Mouse (Mus musculus) liver, embryonic 14.5 days (tissue): ENCODE data around the gene Lhx2. TPM values are rescaled to one million over a fixed set of nuclear protein-coding genes. Genes with fewer than 3 reads are reported as not detected.

Experiments
- ATAC-seq: fragments of 200-750 bp; cut with Nextera tagmentation; 2 replicates; pipeline ENCODE4 v1.8.0; 2017; ENCODE audit warnings: moderate number of reproducible peaks, mild to moderate bottlenecking, moderate library complexity; ENCODE audit not compliant: insufficient read depth
- DNase-seq, 3 experiments: peaks; one replicate each; pipeline ENCODE4 v3.0.0-alpha.2; 2012 to 2013; ENCODE audit warnings: low read depth in 3 of 3, low spot score in 3 of 3
- H3K27ac ChIP-seq: fragments of 300-500 bp; sonication (generic); 2 replicates; pipeline ENCODE4 v1.5.1; 2014; ENCODE audit warnings: moderate library complexity, mild to moderate bottlenecking, control low read depth, inconsistent platforms
- H3K27me3 ChIP-seq: fragments of 300-500 bp; sonication (generic); 2 replicates; pipeline ENCODE4 v1.6.1; 2014; ENCODE audit warnings: mild to moderate bottlenecking, low read length, moderate library complexity; ENCODE audit not compliant: control insufficient read depth, insufficient read depth
- H3K36me3 ChIP-seq: fragments of 300-500 bp; sonication (generic); replicated peaks from 2 replicates; pipeline ENCODE4 v1.6.1; 2014; ENCODE audit warnings: low read depth; ENCODE audit not compliant: control insufficient read depth, insufficient read depth
- H3K4me1 ChIP-seq, 2 experiments: fragments of 200-500 bp in 1 of 2; fragments of 300-500 bp in 1 of 2; sonication (generic) in 1 of 2; replicated peaks; 2 replicates each; pipeline ENCODE4 v1.6.1; 2012 to 2014; ENCODE audit warnings: antibody characterized with exemption in 1 of 2, inconsistent platforms in 1 of 2, low read length in 1 of 2; ENCODE audit not compliant: control insufficient read depth in 2 of 2, insufficient read depth in 2 of 2
- H3K4me2 ChIP-seq: fragments of 300-500 bp; sonication (generic); 2 replicates; pipeline ENCODE4 v1.6.1; 2014; ENCODE audit warnings: low read depth, mild to moderate bottlenecking, control low read depth, moderate library complexity
- H3K4me3 ChIP-seq, 2 experiments: fragments of 200-500 bp in 1 of 2; fragments of 300-500 bp in 1 of 2; sonication (generic) in 1 of 2; 2 replicates each; pipeline ENCODE4 v1.5.1; 2012 to 2014; ENCODE audit warnings: low read depth in 2 of 2, low read length in 2 of 2, mild to moderate bottlenecking in 2 of 2, control low read depth in 1 of 2, inconsistent platforms in 1 of 2, moderate library complexity in 1 of 2; ENCODE audit not compliant: insufficient read depth in 1 of 2
- H3K9ac ChIP-seq: fragments of 300-500 bp; sonication (generic); replicated peaks from 2 replicates; pipeline ENCODE4 v1.6.1; 2014; ENCODE audit warnings: mild to moderate bottlenecking, control low read depth, moderate library complexity
- H3K9me3 ChIP-seq: fragments of 300-500 bp; sonication (generic); 2 replicates; pipeline ENCODE4 v1.6.1; 2016; ENCODE audit warnings: low read length, mixed read lengths; ENCODE audit not compliant: control insufficient read depth
- CTCF ChIP-seq: IDR thresholded peaks from 2 replicates; pipeline ENCODE4 v1.5.1; 2016; ENCODE audit warnings: antibody characterized with exemption, low read depth, control low read depth
- EP300 ChIP-seq: IDR thresholded peaks from 2 replicates; pipeline ENCODE4 v1.6.1; 2016; ENCODE audit warnings: antibody characterized with exemption, low read depth
- WGBS: fragments of 180-500 bp; shearing (Covaris S2); extraction: QIAGEN DNeasy Blood & Tissue Kit; methylation state at CpG from one replicate; pipeline ENCODE4 v1.1.7; 2014; ENCODE audit not compliant: insufficient replicate concordance; 5-methylcytosine and 5-hydroxymethylcytosine counted together
- polyA plus RNA-seq, 2 experiments: library from polyadenylated mRNA; depleted of rRNA in 1 of 2; stranded (reverse) in 1 of 2; unstranded in 1 of 2; fragments of >200 nt; fragmentation: Nextera tagmentation in 1 of 2; extraction: Ambion mirVana in 1 of 2; gene quantifications; 2 replicates each; pipeline versions ENCODE4 v1.2.1 to v1.2.3; 2012 to 2014

The Lhx2 gene
- polyA plus RNA-seq, 2 experiments, result 1.4 to 3.0 TPM

DNA sequence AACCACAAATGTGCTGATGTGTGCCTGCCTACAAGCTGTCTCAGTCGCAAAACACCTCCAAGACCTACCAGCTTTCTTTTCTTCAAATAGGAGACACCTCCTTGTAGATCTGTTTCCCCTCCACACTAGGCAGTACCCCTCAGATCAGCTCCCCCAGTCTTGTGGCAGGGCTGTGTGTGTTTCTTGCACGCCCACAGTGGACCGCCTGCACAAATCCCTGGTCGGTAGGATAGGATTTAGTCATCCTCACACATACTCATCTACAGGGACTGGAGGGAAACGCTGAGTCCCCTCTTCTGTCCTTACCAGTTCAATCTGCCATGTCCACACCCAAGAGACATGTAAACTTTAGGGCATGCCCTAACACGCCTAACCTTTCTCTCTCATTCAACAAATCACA is 71.1 kb downstream of the Lhx2 start:
- Histone ChIP-seq H3K9me3 (no peaks in the 10 kb centered on the region), H3K27me3 (no peaks in the 10 kb centered on the region), H3K4me2 (no peak overlapping the region), H3K4me1 (no peaks in the 10 kb centered on the region), H3K36me3 (no peaks in the 10 kb centered on the region), H3K9ac (no peak overlapping the region), H3K4me3 (no peak overlapping the region), H3K27ac (no peak overlapping the region)
- DNase-seq, result no peak
- WGBS, result 60% methylated on average over 6 of the region's 6 CpGs
- no peak for ATAC-seq
- no peak for TF ChIP-seq EP300
- no peak for TF ChIP-seq CTCF

DNA sequence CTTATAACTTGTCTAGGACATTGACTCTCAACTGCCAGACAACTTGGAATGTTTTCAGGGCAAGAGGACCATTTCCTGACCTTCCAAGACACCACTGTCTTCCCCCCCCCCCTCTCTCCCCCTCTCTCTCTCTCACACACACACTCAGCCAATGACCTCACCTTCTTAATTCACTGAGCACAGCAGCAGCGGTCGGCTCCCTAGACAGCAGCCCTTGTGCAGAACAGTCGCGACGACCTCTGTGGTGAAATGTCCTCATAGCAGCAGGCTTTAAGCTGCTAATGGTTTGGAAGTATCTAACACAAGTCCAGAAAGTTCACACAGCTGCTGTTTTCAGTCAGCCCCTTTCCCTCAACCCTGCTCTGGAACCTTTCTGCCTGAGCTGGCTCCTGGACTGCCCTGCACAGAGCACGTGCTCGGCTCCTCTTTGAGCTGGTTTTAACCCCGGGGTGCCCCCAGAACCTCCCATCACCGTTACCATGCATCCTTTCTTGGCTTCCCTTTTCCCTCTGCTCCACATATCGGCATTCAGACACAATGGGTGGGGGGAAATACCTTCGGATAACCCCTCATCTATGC is 73.6 kb downstream of the Lhx2 start:
- WGBS, result 40% methylated on average over 11 of the region's 11 CpGs
- ATAC-seq (no peak), DNase-seq (no peak)
- Histone ChIP-seq H3K9me3 (no peaks in the 10 kb centered on the region), H3K36me3 (no peaks in the 10 kb centered on the region), H3K4me1 (no peaks in the 10 kb centered on the region), H3K4me2 (no peak overlapping the region), H3K27ac (no peak overlapping the region), H3K27me3 (no peaks in the 10 kb centered on the region), H3K4me3 (no peak overlapping the region), H3K9ac (no peak overlapping the region)
- TF ChIP-seq CTCF (no peak), EP300 (no peak)

DNA sequence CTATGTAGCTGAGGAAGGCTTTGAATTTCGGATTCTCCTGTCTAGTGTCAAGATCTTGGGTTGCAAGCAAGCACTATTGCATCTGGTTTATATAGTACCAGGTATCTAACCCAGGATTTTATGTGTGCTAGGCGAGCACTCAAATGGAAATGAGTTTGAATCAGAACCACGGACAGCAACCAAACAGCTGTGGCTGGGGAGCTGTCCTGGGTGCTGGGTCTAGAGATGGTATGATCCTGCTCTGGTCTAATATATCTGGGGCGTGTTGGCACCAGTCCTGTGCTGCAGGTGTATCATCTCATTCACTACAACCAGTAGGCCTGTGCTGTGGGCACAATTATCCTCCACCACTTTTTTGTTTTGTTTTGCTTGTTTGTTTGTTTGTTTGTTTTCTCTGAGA is 78.9 kb downstream of the Lhx2 start:
- ATAC-seq, result no peak

More for the DNA sequence above, 78.9 kb downstream of the Lhx2 start:
- Histone ChIP-seq H3K9ac (no peak overlapping the region), H3K27me3 (no peaks in the 10 kb centered on the region), H3K4me3 (no peak overlapping the region), H3K9me3 (no peaks in the 10 kb centered on the region), H3K36me3 (no peaks in the 10 kb centered on the region), H3K27ac (no peak overlapping the region), H3K4me2 (no peak overlapping the region), H3K4me1 (no peaks in the 10 kb centered on the region)
- TF ChIP-seq CTCF (no peak), EP300 (no peak)
- DNase-seq, result peak in 1 of 3 experiments; percentile 14
- 19% methylated on average over 4 of the region's 4 CpGs for WGBS

Other genes with a start within 250 kb of the Lhx2 start
- 6.5 and 6.9 TPM in 2 replicates for gene Dennd1a, start 51.9 kb upstream of the Lhx2 start, polyA plus RNA-seq (2012; rRNA removed)
- 5.5 and 8.7 TPM in 2 replicates for gene Dennd1a, start 51.9 kb upstream of the Lhx2 start, polyA plus RNA-seq (2014; fragmentation: Nextera tagmentation; extraction: Ambion mirVana)
- 8.6 and 9.7 TPM in 2 replicates for gene Nek6, start 172.4 kb downstream of the Lhx2 start, polyA plus RNA-seq (2012; rRNA removed)
- gene Nek6, start 172.4 kb downstream of the Lhx2 start, polyA plus RNA-seq (2014; fragmentation: Nextera tagmentation; extraction: Ambion mirVana), result 25.1 and 25.2 TPM in 2 replicates